Mouse (Mus musculus): ENCODE results near the gene Dennd1a.

Gene Dennd1a

DNA sequence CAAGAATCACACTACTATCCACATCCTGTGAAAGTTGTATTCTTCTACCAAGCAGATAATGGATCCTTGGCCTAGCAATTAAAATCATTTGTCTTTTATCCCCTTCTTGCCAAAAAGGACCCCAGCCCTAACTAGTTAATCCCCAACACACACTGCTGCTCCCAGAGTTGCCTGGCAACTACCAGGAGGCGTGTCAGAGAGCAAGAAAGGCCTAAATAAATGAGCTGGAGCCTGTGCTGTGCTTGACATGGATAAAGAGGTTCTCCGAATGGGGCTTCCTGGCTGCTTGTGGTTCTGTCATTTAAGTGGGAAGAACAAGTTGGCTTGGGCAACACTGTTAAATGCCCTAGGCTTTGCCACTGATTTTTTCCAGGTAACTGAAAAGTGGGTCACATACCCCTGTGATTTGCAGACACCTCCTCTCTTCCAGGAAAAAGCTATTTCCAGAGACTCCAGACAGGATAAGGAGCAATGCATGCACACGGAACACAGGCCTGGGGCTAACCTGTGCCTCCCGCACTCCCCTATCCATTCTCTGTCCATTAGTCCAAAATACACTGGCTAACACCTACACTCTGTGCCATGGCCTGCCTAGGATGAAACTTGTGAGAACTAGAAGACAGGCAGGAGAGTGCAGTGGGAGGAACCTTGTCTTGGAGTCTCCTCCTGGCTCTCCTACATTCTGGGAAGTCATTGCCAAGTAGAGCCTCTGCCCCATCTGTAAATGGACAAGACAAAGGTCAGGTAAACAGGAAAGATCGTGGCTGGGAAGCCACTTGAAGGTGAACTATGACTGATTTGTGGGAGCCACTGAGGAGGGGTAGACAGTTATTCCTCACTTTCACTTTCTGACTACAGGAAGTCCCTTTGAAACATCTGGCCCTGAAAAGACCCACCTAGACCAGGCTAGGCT, 355.9 kb downstream of the Dennd1a start:
- in situ Hi-C loops (cut with MboI; ENCODE audit: unreplicated experiment in 2 of 2): loop anchor here in 1 of 2 experiments (10.0 kb wide), 1 partner anchor 106 kb away; no protein-coding TSS in a partner anchor

DNA sequence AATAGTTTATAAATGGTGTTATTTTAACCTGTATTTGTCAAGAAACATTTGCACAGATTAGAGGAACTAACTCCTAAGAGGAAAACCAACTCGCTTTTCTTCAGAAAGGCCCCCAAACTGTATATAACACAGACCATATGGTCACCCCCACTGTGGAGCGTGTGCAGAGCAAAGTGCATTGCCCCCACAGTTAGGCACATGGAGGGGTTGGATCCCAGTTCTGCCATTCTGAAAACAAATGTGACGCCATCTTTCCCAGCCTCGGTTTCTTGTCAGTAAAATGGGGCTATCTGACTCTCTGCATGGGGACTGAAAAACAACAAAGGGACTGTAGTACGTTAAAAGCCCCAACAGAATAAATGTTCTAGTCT, 361.1 kb downstream of the Dennd1a start:
- in situ Hi-C loops (cut with MboI; ENCODE audit: unreplicated experiment in 2 of 2): loop anchor here in 1 of 2 experiments (5.0 kb wide), 1 partner anchor 451 kb away; no protein-coding TSS in a partner anchor

- in situ Hi-C loops (cut with MboI; ENCODE audit: unreplicated experiment in 2 of 2): loop anchor here in 1 of 2 experiments (5.0 kb wide), 1 partner anchor 452 kb away; no protein-coding TSS in a partner anchor
Observed at GRCm38 (mm10) chr2:37925413-37926132, 361.6 kb downstream of the Dennd1a start.

DNA sequence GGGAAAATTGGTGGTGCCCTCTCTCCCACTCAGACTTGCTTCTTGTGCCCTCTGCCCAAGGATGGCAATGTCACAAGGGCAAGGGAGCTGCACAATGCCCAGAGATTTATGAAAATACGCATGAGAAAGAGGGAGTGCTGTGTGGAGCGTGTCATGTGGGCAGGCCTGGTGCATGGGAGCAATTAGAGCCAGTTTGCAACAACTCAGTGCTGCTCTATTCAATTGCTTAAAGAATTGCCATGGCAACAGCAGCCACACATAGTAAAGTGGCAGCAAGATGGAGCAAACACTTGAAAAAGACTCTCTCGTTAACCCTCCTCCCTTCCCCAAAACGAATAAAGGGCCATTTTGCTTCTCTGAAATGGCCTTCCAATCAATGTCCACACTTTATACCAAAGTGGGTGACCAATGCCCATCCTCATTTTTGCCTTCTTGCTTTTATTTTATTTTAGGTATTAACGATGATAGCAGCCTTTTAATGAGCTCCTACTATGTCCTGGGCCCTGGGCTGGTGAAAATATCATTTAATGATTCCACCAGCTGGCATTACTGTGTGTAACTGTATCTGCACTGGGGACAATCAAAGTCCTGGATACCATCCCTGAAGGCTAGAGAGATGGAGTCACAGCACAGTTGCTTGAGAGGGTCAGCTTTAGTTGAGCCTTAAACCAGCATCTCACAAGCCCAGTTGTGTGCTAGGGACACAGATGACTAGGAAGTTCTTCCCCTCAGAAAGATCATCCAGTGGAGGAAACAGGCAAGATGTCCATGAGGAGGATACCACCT, 378.3 kb downstream of the Dennd1a start:
- in situ Hi-C loops (cut with MboI; ENCODE audit: unreplicated experiment in 2 of 2): no loop called here

DNA sequence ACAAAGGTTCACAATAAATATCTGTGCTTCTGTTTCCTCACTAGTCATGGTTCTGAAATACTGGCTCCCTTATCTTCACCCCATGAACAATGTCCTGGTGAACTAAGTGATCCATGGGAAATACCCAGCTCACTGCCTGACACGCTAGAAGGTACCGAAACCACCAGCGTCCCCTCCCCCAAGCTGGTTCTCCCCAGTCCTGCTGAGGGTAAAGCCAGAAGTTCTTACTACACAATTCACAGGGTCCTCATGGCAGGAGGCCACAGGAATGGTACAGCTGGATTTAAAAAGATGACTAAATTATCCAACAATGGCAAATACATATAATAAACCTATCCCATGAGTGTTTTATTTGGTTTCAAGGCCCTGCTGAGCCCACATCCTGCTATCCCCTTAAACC, 378.9 kb downstream of the Dennd1a start:
- in situ Hi-C loops (cut with MboI; ENCODE audit: unreplicated experiment in 2 of 2): no loop called here

DNA sequence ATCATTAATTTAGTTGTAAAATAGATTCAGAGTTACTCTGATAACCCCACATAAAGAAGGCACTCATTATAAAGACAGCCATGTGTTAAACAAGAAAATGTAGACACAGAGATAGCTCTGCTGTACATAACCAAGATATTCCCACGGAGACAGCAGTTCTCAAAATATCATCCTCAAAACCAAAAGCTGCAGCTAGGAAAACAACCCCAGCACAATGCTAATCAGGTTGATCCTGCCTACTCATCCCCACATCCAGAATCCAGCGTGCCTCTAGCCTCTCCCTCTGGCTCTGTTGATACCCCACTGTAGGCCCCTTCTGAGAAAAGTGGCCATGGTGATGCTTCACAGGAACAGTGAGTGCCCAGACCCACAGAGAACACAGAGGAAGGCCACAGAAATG, 380.9 kb downstream of the Dennd1a start:
- in situ Hi-C loops (cut with MboI; ENCODE audit: unreplicated experiment in 2 of 2): no loop called here

DNA sequence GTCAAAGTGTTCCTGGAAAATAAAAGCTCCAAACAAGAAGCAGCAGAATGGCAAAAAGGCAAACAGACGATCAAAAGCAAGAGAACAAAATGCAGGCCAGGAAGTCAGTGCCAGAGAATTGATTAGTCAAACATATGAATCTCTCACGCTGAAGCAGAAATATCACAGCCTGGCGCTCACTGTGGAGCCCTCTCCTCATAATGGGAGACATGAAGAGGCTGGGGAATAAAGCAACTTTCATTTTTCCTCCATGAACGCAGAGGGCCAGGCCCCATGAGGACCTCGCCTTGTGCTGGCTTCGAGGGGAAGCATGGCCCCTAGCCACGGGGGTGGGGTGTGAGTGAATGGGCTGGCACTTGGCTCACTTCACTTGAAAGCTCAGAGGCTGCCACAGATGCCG, 383.9 kb downstream of the Dennd1a start:
- in situ Hi-C loops (cut with MboI; ENCODE audit: unreplicated experiment in 2 of 2): no loop called here

- in situ Hi-C loops (cut with MboI; ENCODE audit: unreplicated experiment in 2 of 2): no loop called here
Observed at GRCm38 (mm10) chr2:37883214-37883613, 404.0 kb downstream of the Dennd1a start.

GRCm38 (mm10) chr2:37881262-37881913, 405.8 kb downstream of the Dennd1a start:
- in situ Hi-C loops (cut with MboI; ENCODE audit: unreplicated experiment in 2 of 2): no loop called here

DNA sequence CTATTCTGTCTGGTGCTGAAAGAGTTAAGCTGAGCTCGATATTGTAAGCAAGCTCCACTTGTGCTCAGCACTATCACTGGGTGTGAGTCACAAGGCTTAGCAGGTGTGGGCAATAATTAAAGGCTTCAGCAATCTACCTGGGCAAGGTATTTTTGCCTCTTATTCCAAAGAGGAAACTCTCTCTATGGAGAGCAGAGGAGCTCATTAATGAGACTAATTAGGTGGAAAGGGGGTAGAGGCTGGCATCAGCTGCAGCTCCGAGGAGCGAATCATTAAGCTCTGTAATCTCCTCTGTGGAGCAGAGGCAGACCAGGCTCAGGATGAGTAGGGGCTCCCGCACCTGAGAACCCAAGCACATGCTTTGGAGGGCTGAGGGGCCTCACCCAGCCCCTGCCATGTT, 407.5 kb downstream of the Dennd1a start:
- in situ Hi-C loops (cut with MboI; ENCODE audit: unreplicated experiment in 2 of 2): no loop called here

GRCm38 (mm10) chr2:37872791-37873190, 414.4 kb downstream of the Dennd1a start:
- in situ Hi-C loops (cut with MboI; ENCODE audit: unreplicated experiment in 2 of 2): no loop called here

- in situ Hi-C loops (cut with MboI; ENCODE audit: unreplicated experiment in 2 of 2): no loop called here
Observed at GRCm38 (mm10) chr2:37869628-37870027, 417.6 kb downstream of the Dennd1a start.

- in situ Hi-C loops (cut with MboI; ENCODE audit: unreplicated experiment in 2 of 2): no loop called here
Observed at GRCm38 (mm10) chr2:37867387-37867786, 419.8 kb downstream of the Dennd1a start.

DNA sequence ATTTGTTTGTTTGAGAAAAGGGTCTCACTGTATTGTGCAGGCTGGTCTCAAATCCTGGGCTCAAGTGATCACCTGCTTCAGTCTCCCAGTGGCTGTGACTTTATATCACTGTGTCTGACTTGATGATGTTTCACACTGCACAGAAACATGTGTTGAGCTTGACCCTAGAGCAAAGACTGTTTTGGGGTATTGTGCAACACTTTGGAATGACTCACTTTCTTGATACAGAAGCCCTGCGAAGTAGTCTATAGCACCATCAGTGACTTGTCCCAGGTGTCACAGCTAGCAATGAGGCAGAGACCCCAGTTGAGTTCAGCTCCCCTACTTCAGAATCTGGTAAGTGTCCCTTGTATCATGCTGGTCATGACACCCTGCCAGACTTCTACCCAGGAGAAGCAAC, 429.7 kb downstream of the Dennd1a start:
- in situ Hi-C loops (cut with MboI; ENCODE audit: unreplicated experiment in 2 of 2): no loop called here

DNA sequence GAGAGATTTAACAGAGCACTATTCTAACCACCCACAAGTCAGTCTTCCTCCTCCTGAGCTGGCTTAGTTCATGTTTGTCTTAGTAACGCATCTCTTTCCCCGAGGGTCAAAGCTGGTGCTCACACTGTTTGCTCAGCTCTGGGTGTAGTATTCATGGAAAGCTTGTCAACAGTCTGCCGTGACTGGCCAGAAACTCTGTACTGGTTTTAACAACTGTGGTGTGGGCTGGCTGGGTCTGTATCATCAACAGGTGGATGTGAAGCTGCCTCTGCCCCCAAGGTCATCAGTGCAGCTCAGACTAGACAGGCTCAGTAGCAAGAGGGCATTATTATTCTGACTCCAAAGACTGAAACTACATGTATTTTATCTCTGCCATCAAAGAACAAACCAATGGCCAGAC, 430.2 kb downstream of the Dennd1a start:
- in situ Hi-C loops (cut with MboI; ENCODE audit: unreplicated experiment in 2 of 2): no loop called here

DNA sequence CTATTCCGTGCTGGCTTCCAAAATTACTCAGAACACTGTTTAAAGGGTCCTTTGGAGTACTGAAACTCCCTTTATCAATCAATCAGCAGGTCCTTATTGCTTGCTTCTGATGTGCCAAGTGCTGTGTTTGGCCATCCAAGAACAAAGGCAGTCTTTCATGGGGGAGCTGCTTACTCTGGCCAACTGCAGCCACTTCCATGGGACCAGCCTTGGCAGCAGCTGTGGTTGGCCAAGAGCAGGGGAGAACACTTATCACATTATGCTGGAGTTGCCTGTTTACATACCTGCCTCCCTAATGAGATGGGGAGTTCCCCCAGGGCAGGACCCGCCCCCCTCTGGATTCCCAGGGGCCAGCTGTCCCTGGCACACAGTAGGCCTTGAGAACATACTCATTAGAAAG, 432.0 kb downstream of the Dennd1a start:
- in situ Hi-C loops (cut with MboI; ENCODE audit: unreplicated experiment in 2 of 2): no loop called here

DNA sequence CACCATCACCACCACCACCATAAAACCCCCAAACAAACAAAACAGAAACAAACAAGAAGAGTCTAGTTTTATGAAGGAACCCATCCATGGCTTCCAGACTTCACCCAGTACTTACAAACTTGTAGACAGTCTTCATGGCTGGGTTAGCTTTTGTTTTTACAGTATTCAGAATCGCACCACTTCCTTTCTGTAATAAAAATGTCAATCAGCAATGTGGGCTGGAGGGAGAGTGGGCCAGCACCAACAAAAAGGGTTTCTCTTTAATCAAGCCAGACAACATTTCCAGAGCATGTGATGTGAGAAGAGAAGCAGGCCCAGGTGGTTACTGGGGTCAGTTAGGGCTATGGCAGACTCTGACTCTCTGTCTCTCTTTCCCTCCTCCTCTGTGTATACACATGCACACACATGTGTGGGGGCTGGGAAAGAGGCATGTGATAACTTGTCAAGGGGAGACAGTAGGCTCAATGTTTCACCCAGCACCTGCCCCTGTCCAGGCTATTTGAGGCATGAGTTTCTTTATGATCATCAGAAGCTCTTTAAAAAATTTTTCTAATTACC, 433.2 kb downstream of the Dennd1a start:
- in situ Hi-C loops (cut with MboI; ENCODE audit: unreplicated experiment in 2 of 2): no loop called here

GRCm38 (mm10) chr2:37850626-37851025, 436.6 kb downstream of the Dennd1a start:
- in situ Hi-C loops (cut with MboI; ENCODE audit: unreplicated experiment in 2 of 2): no loop called here

GRCm38 (mm10) chr2:37849357-37849756, 437.8 kb downstream of the Dennd1a start:
- in situ Hi-C loops (cut with MboI; ENCODE audit: unreplicated experiment in 2 of 2): no loop called here

DNA sequence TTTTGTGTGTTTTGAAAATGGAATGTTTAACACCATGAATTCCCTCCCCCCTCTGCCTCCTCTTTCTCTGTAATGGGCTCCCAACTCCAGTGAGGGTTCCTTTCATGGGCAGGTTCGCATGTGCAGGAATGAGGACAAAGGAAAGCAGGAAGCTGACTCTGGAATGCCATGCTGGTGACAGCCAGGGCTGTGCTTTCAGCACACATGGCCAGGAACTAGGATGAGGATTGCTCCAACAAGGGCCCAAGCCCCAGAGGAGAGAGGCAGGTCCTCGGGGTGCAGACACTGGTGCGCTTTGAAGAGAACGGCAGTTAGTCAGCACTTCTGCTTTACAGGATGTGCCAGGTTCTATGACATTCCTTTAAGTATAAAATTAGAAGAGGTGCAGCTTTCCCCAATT, 444.5 kb downstream of the Dennd1a start:
- in situ Hi-C loops (cut with MboI; ENCODE audit: unreplicated experiment in 2 of 2): no loop called here
